Mouse (Mus musculus) CH12.LX (cell line): ENCODE measurements around the gene Fam178b. TPM values are rescaled to one million over a fixed set of nuclear protein-coding genes. Genes with fewer than 3 reads are reported as not detected.

ENCODE experiments used
- DNase-seq: peaks from one replicate; pipeline ENCODE4 v3.0.0-alpha.2; 2013; ENCODE audit errors: extremely low read depth
- H3K27ac ChIP-seq: 2 replicates; pipeline ENCODE4 v1.5.1; 2012; ENCODE audit warnings: low read depth, mild to moderate bottlenecking, control low read depth, moderate library complexity; ENCODE audit not compliant: insufficient read depth
- H3K27me3 ChIP-seq: replicated peaks from 2 replicates; pipeline ENCODE3; 2012; ENCODE audit warnings: inconsistent platforms
- H3K36me3 ChIP-seq, 2 experiments: replicated peaks in 1 of 2; 2 replicates each; pipeline versions ENCODE3 to v1.6.1; 2012; ENCODE audit warnings: inconsistent platforms in 1 of 2, low read length in 1 of 2, mild to moderate bottlenecking in 1 of 2, mixed read lengths in 1 of 2, moderate library complexity in 1 of 2; ENCODE audit not compliant: control insufficient read depth in 1 of 2, insufficient read depth in 1 of 2
- H3K4me1 ChIP-seq, 2 experiments: 2 replicates each; pipeline ENCODE4 v1.6.1; 2012; ENCODE audit warnings: inconsistent platforms in 1 of 2, moderate library complexity in 1 of 2; ENCODE audit not compliant: insufficient read depth in 2 of 2, control insufficient read depth in 1 of 2
- H3K4me2 ChIP-seq: 2 replicates; pipeline ENCODE4 v1.6.1; 2012; ENCODE audit warnings: low read depth, mild to moderate bottlenecking, control low read depth; ENCODE audit not compliant: poor library complexity, insufficient read depth, severe bottlenecking
- H3K4me3 ChIP-seq, 3 experiments: fragments of 150-350 bp in 1 of 3; sonication (generic) in 1 of 3; replicated peaks in 1 of 3; 2 replicates each; pipeline versions ENCODE3 to v1.5.1; 2011 to 2012; ENCODE audit warnings: low read depth in 2 of 3, low read length in 2 of 3, mild to moderate bottlenecking in 2 of 3, moderate library complexity in 2 of 3, control low read depth in 1 of 3, improper control_type of control experiment in 1 of 3, inconsistent platforms in 1 of 3, mixed read lengths in 1 of 3; ENCODE audit not compliant: poor library complexity in 1 of 3
- H3K79me2 ChIP-seq: replicated peaks from 2 replicates; pipeline ENCODE4 v1.6.1; 2012; ENCODE audit warnings: mild to moderate bottlenecking, moderate library complexity; ENCODE audit not compliant: control insufficient read depth, poor library complexity, insufficient read depth, severe bottlenecking; ENCODE audit errors: extremely low read depth
- H3K9ac ChIP-seq: 2 replicates; pipeline ENCODE4 v1.6.1; 2012; ENCODE audit warnings: low read depth, mild to moderate bottlenecking, control low read depth, moderate library complexity; ENCODE audit not compliant: insufficient read depth
- H3K9me3 ChIP-seq: replicated peaks from 2 replicates; pipeline ENCODE3; 2012; ENCODE audit warnings: low read length, inconsistent platforms, mixed read lengths
- CHD2 ChIP-seq: IDR thresholded peaks from 2 replicates; pipeline ENCODE4 v1.6.1; 2011; ENCODE audit warnings: low read length, improper control_type of control experiment
- CTCF ChIP-seq, 2 experiments: IDR thresholded peaks in 1 of 2; conservative IDR thresholded peaks in 1 of 2; 2 replicates each; pipeline ENCODE4 v1.5.1; 2011 to 2012; ENCODE audit warnings: low read depth in 2 of 2, low read length in 2 of 2, improper control_type of control experiment in 1 of 2, inconsistent platforms in 1 of 2, mild to moderate bottlenecking in 1 of 2, moderate library complexity in 1 of 2
- E2F4 ChIP-seq: IDR thresholded peaks from 2 replicates; pipeline ENCODE4 v1.6.1; 2011; ENCODE audit warnings: low read depth, low read length, improper control_type of control experiment; ENCODE audit not compliant: insufficient replicate concordance
- GABPA ChIP-seq: IDR thresholded peaks from 2 replicates; pipeline ENCODE4 v1.6.1; 2012; ENCODE audit warnings: low read depth, low read length, improper control_type of control experiment, inconsistent platforms; ENCODE audit not compliant: insufficient replicate concordance
- HCFC1 ChIP-seq: IDR thresholded peaks from 2 replicates; pipeline ENCODE4 v1.6.1; 2012; ENCODE audit warnings: low read depth, mild to moderate bottlenecking, inconsistent platforms, low read length, improper control_type of control experiment
- IRF4 ChIP-seq: IDR thresholded peaks from 2 replicates; pipeline ENCODE4 v1.6.1; 2014; ENCODE audit warnings: low read depth, mild to moderate bottlenecking, inconsistent platforms, low read length, improper control_type of control experiment
- JUN ChIP-seq: IDR thresholded peaks from 2 replicates; pipeline ENCODE4 v1.6.1; 2011; ENCODE audit warnings: low read depth, mild to moderate bottlenecking, low read length, improper control_type of control experiment, moderate library complexity; ENCODE audit not compliant: insufficient read depth
- JUND ChIP-seq: conservative IDR thresholded peaks from 2 replicates; pipeline ENCODE4 v1.6.1; 2011; ENCODE audit warnings: low read depth, low read length, improper control_type of control experiment
- MEF2A ChIP-seq: IDR thresholded peaks from 2 replicates; pipeline ENCODE4 v1.6.1; 2014; ENCODE audit warnings: low read depth, mild to moderate bottlenecking, inconsistent platforms, low read length, improper control_type of control experiment, borderline replicate concordance
- MXI1 ChIP-seq: IDR thresholded peaks from 2 replicates; pipeline ENCODE4 v1.6.1; 2011; ENCODE audit warnings: mild to moderate bottlenecking, low read depth, low read length, improper control_type of control experiment
- MYC ChIP-seq: IDR thresholded peaks from 2 replicates; pipeline ENCODE4 v1.6.1; 2011; ENCODE audit warnings: low read depth, mild to moderate bottlenecking, improper control_type of control experiment, low read length
- NRF1 ChIP-seq: IDR thresholded peaks from 2 replicates; pipeline ENCODE4 v1.6.1; 2014; ENCODE audit warnings: low read depth, mild to moderate bottlenecking, inconsistent platforms, low read length, improper control_type of control experiment, moderate library complexity
- POLR2A ChIP-seq: IDR thresholded peaks from 2 replicates; pipeline ENCODE4 v1.6.1; 2011; ENCODE audit warnings: low read depth, mild to moderate bottlenecking, improper control_type of control experiment, low read length
- SIN3A ChIP-seq: IDR thresholded peaks from 2 replicates; pipeline ENCODE4 v1.6.1; 2012; ENCODE audit warnings: low read length, improper control_type of control experiment, inconsistent platforms
- TCF12 ChIP-seq: IDR thresholded peaks from 2 replicates; pipeline ENCODE4 v1.6.1; 2014; ENCODE audit warnings: low read depth, mild to moderate bottlenecking, inconsistent platforms, low read length, improper control_type of control experiment
- USF1 ChIP-seq: IDR thresholded peaks from 2 replicates; pipeline ENCODE4 v1.6.1; 2014; ENCODE audit warnings: low read depth, mild to moderate bottlenecking, inconsistent platforms, low read length, improper control_type of control experiment
- ZC3H11A ChIP-seq: IDR thresholded peaks from 2 replicates; pipeline ENCODE4 v1.6.1; 2012; ENCODE audit warnings: low read depth, mild to moderate bottlenecking, inconsistent platforms, low read length, improper control_type of control experiment
- ZKSCAN1 ChIP-seq: IDR thresholded peaks from 2 replicates; pipeline ENCODE4 v1.6.1; 2012; ENCODE audit warnings: low read depth, inconsistent platforms, low read length, improper control_type of control experiment, borderline replicate concordance
- dilution Hi-C: fragments of 300-500 bp; cut with MboI; formaldehyde crosslinking; loops from 2 replicates; pipeline ENCODE4 v1.14.3; 2020; ENCODE audit warnings: low sequenced_read_pairs; ENCODE audit not compliant: extremely low pct_unique_long_range_greater_than_20kb, extremely low pct_ligation_motif_present
- in situ Hi-C: fragments of 300-500 bp; cut with MboI; formaldehyde crosslinking; loops from 3 replicates; pipeline ENCODE4 v1.14.3; 2019; ENCODE audit warnings: low sequenced_read_pairs, low pct_ligation_motif_present, low pct_unique_long_range_greater_than_20kb, mixed read lengths
- polyA plus RNA-seq: library from polyadenylated mRNA; unstranded; fragments of >175 nt; gene quantifications from 2 replicates; pipeline ENCODE4 v1.2.1, GENCODE M21; 2012; ENCODE audit warnings: low read depth; ENCODE audit not compliant: insufficient read length
- total RNA-seq, 2 experiments: library from RNA; depleted of rRNA; stranded (reverse); fragments of 300-350 nt in 1 of 2; fragments of >200 nt in 1 of 2; gene quantifications; 2 replicates each; pipeline ENCODE4 v1.2.3; 2012 to 2014

The Fam178b gene
- total and polyA plus RNA-seq, 3 experiments = 0.50 TPM; not detected in 2

DNA sequence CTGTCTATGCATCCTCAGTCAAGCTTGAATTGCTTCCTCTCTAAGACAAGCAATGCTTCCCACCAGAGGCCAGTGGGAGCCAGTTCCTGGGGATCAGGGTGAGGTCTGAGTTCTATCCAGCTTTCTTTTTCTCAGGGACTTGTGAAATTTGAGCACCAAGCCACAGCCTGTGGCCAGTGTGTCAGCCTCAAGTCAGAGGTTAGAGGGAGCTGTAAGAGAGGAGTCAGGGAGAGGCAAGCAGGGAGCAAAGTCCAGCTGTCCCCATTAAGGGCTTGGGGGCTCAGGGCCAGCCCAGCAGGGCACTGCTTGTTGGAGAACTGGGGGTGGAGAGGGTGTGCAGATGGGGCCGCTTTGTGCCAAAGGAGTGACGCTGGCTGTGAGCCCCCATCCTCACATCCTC, 119.8 kb downstream of the Fam178b start:
- no peak for DNase-seq
- H3K4me1 ChIP-seq = peaks cover 26 to 67% of the 10 kb centered on the region in 2 experiments
- H3K4me3 ChIP-seq = no peak overlapping the region
- H3K27me3 ChIP-seq = peaks cover 24% of the 10 kb centered on the region
- H3K27ac ChIP-seq = no peak overlapping the region
- H3K9me3 ChIP-seq = no peaks in the 10 kb centered on the region
- H3K79me2 ChIP-seq = no peaks in the 10 kb centered on the region
- no peak for TF ChIP-seq POLR2A
- dilution Hi-C loops (no loop called here), in situ Hi-C loops (no loop called here)
- no peak overlapping the region for H3K9ac ChIP-seq
- no peaks in the 10 kb centered on the region for H3K36me3 ChIP-seq
- no peak overlapping the region for H3K4me2 ChIP-seq

GRCm38 (mm10) chr1:36562388-36562787, 120.6 kb downstream of the Fam178b start:
- H3K4me1 ChIP-seq = peaks cover 26 to 73% of the 10 kb centered on the region in 2 experiments
- TF ChIP-seq E2F4 (no peak), CTCF (conservative IDR thresholded peaks at IDR 0.05 in 1 of 2, IDR thresholded peaks at IDR 0.05 in 1 of 2; ENCODE audit: low read depth in 2 of 2, low read length in 2 of 2) (no peak), HCFC1 (no peak), ZC3H11A (no peak), IRF4 (no peak), SIN3A (no peak), GABPA (no peak), TCF12 (no peak), MYC (no peak), JUN (no peak), ZKSCAN1 (no peak), USF1 (no peak), NRF1 (no peak), MEF2A (no peak), JUND (no peak), MXI1 (no peak), CHD2 (no peak)
- H3K27ac ChIP-seq = no peak overlapping the region
- no peaks in the 10 kb centered on the region for H3K36me3 ChIP-seq
- H3K4me2 ChIP-seq = no peak overlapping the region
- no peaks in the 10 kb centered on the region for H3K9me3 ChIP-seq
- DNase-seq = no peak
- dilution Hi-C loops (no loop called here), in situ Hi-C loops (no loop called here)
- H3K4me3 ChIP-seq = no peak overlapping the region
- H3K27me3 ChIP-seq = peaks cover 32% of the 10 kb centered on the region
- no peaks in the 10 kb centered on the region for H3K79me2 ChIP-seq
- H3K9ac ChIP-seq = no peak overlapping the region
